Mouse (Mus musculus) adrenal gland, adult 10 weeks (tissue): Measurements from ENCODE around the gene Gzmb. TPM values are rescaled to one million over a fixed set of nuclear protein-coding genes. Genes with fewer than 3 reads are reported as not detected.

Experiments used
- polyA plus RNA-seq: library from polyadenylated mRNA; stranded (reverse); fragments of 350-450 nt; fragmentation: Illumina TruSeq; extraction: RNeasy Lipid Tissue Mini Kit (QIAGEN cat#74804); gene quantifications from one replicate; pipeline ENCODE4 v1.2.3, GENCODE M21; 2014; ENCODE audit warnings: low read depth, low replicate concordance

The Gzmb gene
- polyA plus RNA-seq, result 1.1 TPM

DNA sequence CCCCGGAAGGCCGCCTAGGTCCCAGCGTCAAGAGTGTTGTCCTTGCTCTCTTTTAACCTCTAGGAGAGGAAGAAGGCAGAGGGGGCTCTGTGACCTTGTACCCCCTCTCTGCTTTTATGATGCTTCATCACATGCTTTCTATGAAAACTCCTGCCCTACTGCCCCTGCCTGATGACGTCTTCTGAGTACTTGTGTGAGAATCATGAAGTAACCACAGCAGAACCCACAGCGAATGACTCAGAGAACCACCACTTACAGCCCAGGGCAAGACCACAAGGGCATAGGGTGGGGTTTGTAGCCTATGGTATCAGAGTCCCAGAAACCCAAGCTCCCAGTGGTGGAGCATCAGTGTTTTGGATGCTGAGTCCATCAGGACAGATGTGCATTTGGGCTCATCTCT lies at the start of gene Gzmb:
TSS of gene Gzmb (minus strand) at position 108 of the 400 bp plus-strand sequence.

DNA sequence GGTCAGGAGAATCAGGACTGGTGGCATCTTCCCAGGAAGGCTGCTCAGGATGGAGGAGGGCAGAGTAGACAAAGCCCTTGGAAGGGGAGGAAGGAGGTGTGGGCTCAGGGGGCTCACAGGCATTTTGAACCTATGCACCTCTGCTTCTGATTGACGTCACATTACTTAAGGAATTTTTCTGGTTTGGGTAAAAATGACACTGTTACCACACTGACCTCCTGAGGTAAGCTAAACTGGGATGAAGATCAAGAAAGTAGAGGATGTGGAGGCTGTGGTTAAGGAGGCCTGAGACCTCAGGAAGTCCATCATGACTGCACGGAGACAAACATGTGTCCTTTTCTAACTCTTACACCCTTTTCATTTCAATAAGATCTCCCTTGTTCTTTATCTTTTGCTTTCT lies 27.5 kb downstream of the Gzmb start, which contains the start of gene Gzmc:
TSS of gene Gzmc (minus strand) at position 101 of the 400 bp plus-strand sequence.

DNA sequence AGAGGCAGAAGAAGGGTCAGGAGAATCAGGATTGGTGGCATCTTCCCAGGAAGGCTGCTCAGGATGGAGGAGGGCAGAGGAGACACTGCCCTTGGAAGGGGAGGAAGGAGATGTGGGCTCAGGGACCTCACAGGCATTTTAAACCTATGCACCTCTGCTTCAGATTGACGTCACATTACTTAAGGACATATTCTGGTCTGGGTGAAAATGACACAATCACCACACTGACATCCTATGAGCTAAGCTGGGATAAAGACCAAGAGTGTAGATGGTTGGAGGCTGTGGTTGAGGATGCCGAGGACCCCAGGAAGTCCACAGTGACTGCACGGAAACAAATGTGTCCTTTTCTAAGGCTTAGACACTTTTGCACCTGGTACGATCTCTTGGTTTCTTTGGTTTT lies 50.7 kb downstream of the Gzmb start, which contains the start of gene Gzmf:
TSS of gene Gzmf (minus strand) at position 101 of the 400 bp plus-strand sequence.

Other genes starting within 250 kb of the Gzmb start
- gene Mcpt1, start 244.3 kb downstream of the Gzmb start, polyA plus RNA-seq, result not detected
- gene Mcpt9, start 231.8 kb downstream of the Gzmb start, polyA plus RNA-seq, result not detected
- 0.58 TPM for gene Mcpt2, start 220.2 kb downstream of the Gzmb start, polyA plus RNA-seq
- 3.4 TPM for gene Mcpt4, start 199.9 kb downstream of the Gzmb start, polyA plus RNA-seq
- gene Mcpt8, start 177.0 kb downstream of the Gzmb start, polyA plus RNA-seq, result not detected
- gene Ctsg, start 159.7 kb downstream of the Gzmb start, polyA plus RNA-seq, result not detected
- gene Gzme, start 141.6 kb downstream of the Gzmb start, polyA plus RNA-seq, result not detected
- not detected for gene Gzmd, start 129.7 kb downstream of the Gzmb start, polyA plus RNA-seq
- not detected for gene Gzmg, start 102.7 kb downstream of the Gzmb start, polyA plus RNA-seq
- gene Gzmn, start 87.7 kb downstream of the Gzmb start, polyA plus RNA-seq, result not detected
- not detected for gene Gzmf, start 50.8 kb downstream of the Gzmb start, polyA plus RNA-seq
- gene Gzmc, start 27.6 kb downstream of the Gzmb start, polyA plus RNA-seq, result not detected
- not detected for gene Atp12a, start 102.8 kb upstream of the Gzmb start, polyA plus RNA-seq
- gene Rnf17, start 140.3 kb upstream of the Gzmb start, polyA plus RNA-seq, result 4.0 TPM